Mouse (Mus musculus) bone marrow macrophage, adult 2 months (primary cell): ENCODE data around the gene Fmnl1.

Experiments
- CTCF ChIP-seq: IDR thresholded peaks from 2 replicates; pipeline ENCODE4 v1.5.1; 2012; ENCODE audit warnings: low read depth, mild to moderate bottlenecking, low read length, moderate library complexity
- POLR2A ChIP-seq: IDR thresholded peaks from 2 replicates; pipeline ENCODE4 v1.6.1; 2012; ENCODE audit warnings: mild to moderate bottlenecking, low read depth, low read length, borderline replicate concordance

GRCm38 (mm10) chr11:103197340-103197739, 26.4 kb downstream of the Fmnl1 start:
- no peak for TF ChIP-seq CTCF
- TF ChIP-seq POLR2A, result no peak
